Mouse (Mus musculus) C2C12 (cell line): ENCODE measurements around the gene Batf3.

Experiments used
- CTCF ChIP-seq: IDR thresholded peaks from one replicate; pipeline ENCODE4 v1.5.1; 2011; ENCODE audit not compliant: control insufficient read depth, insufficient read depth, insufficient read length
- MYOG ChIP-seq: IDR thresholded peaks from one replicate; pipeline ENCODE4 v1.6.1; 2011; ENCODE audit not compliant: control insufficient read depth, insufficient read length; ENCODE audit errors: extremely low read depth
- USF1 ChIP-seq: IDR thresholded peaks from one replicate; pipeline ENCODE4 v1.6.1; 2011; ENCODE audit warnings: low read depth, mild to moderate bottlenecking, control low read depth, moderate library complexity

DNA sequence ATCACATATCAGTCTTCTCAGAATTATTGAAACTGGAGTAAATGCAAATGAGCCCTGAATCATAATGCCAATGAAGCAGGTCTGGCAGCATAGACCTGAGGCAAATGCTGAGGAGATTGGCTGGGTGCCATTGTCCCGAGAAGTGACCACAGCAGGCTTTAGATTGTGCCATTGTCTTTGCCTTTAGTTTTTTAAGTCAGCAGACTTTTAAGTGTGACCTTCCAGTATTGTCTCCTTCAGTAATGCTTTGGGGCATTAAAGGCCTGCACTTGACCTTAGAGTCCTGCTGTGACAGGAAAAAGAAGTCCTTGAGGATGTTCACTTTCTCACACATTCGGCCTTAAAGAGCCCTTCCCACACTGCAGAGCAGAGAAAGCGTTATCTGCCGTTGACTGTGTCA, 27.4 kb upstream of the Batf3 start:
- TF ChIP-seq CTCF (no peak), USF1 (no peak), MYOG (no peak)
